Mouse (Mus musculus) cerebellum, adult 8-10 months (tissue): ENCODE data around the gene Gm17617.

Source experiments
- DNase-seq: peaks from one replicate; pipeline ENCODE4 v3.0.0; 2022

Gm17617 gene

GRCm38 (mm10) chr13:55133448-55133847, at the start of gene Gm17617:
Gene Gm17617, minus strand, starts transcription at chr13:55133548.
- DNase-seq: no peak

- DNase-seq: peak; percentile 68
These were observed 49.0 kb upstream of the Gm17617 start for GRCm38 (mm10) chr13:55182173-55182894.

GRCm38 (mm10) chr13:55181786-55182172, 48.4 kb upstream of the Gm17617 start:
- DNase-seq: no peak

GRCm38 (mm10) chr13:55179591-55179990, 46.2 kb upstream of the Gm17617 start:
- DNase-seq: peak; percentile 27

- DNase-seq: peak; percentile 73
These were observed 45.2 kb upstream of the Gm17617 start for GRCm38 (mm10) chr13:55178556-55178955.

- DNase-seq: no peak
These were observed 44.7 kb upstream of the Gm17617 start for GRCm38 (mm10) chr13:55177903-55178496.

GRCm38 (mm10) chr13:55176265-55176664, 42.9 kb upstream of the Gm17617 start:
- no peak for DNase-seq

GRCm38 (mm10) chr13:55174347-55174746, 41.0 kb upstream of the Gm17617 start:
- DNase-seq: no peak

GRCm38 (mm10) chr13:55172336-55172770, 39.0 kb upstream of the Gm17617 start:
- DNase-seq: no peak

- DNase-seq: no peak
These were observed 38.4 kb upstream of the Gm17617 start for GRCm38 (mm10) chr13:55171517-55172335.

GRCm38 (mm10) chr13:55168958-55169369, 35.6 kb upstream of the Gm17617 start:
- DNase-seq: no peak

GRCm38 (mm10) chr13:55168255-55168654, 34.9 kb upstream of the Gm17617 start:
- DNase-seq: no peak

GRCm38 (mm10) chr13:55167798-55168197, 34.5 kb upstream of the Gm17617 start:
- no peak for DNase-seq

GRCm38 (mm10) chr13:55166806-55167725, 33.7 kb upstream of the Gm17617 start:
- DNase-seq: no peak

GRCm38 (mm10) chr13:55165831-55166339, 32.5 kb upstream of the Gm17617 start:
- no peak for DNase-seq

- DNase-seq: no peak
These were observed 30.2 kb upstream of the Gm17617 start for GRCm38 (mm10) chr13:55163553-55163952.

GRCm38 (mm10) chr13:55162365-55162764, 29.0 kb upstream of the Gm17617 start:
- no peak for DNase-seq

GRCm38 (mm10) chr13:55153951-55154350, 20.6 kb upstream of the Gm17617 start:
- no peak for DNase-seq

- DNase-seq: no peak
These were observed 19.5 kb upstream of the Gm17617 start, which contains the start of gene Fgfr4 for GRCm38 (mm10) chr13:55152621-55153415. Gene Fgfr4, plus strand, starts transcription at chr13:55152640.

GRCm38 (mm10) chr13:55140271-55140670, 6.9 kb upstream of the Gm17617 start:
- no peak for DNase-seq

- DNase-seq: no peak
These were observed 2.0 kb upstream of the Gm17617 start for GRCm38 (mm10) chr13:55135382-55135781.
